Mouse (Mus musculus): ENCODE measurements around the gene Pbp2.

Pbp2 gene

DNA sequence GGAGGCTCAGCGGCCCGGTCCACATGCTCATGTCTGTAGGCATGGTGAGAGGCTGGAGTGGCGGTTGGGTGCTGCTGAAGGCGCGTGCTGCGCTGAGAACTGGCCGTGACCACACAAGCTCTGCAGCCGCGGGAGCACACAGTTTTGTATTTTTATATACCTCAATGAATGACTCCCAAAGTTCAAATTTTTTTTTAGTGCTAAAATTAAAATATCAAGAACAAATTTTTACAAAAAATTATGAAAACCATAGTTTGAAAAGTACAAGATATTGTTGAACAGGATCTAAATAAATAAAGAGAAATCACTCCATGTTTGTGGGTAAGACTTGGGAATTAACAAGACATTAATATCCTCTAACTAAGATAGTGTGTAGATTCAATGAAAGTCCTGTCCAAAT lies at the start of gene Pbp2:
Gene Pbp2 (minus strand): TSS at position 101 of the 400 bp plus-strand sequence.
- no peak for DNase-seq (ENCODE audit: low spot score)

DNA sequence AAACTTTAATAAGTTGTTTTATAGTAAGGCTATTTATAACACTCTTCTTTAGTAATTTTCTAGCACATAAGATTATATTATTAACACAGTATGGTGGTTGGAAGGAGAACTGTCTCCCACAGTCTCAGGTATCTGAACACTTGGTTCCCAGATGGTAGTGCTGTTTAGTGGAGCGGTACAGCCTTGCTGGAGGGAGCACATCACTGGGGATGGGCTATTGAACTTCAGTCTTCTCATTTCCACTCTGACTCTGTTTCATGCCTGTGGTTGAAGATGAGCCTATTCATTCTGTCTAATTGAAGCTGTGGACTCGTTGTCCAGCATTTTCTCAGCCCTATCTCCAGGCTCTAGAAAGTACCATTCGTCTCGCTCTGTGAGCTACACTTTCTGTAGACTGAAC lies 44.7 kb upstream of the Pbp2 start:
- no peak for DNase-seq (ENCODE audit: low spot score)

DNA sequence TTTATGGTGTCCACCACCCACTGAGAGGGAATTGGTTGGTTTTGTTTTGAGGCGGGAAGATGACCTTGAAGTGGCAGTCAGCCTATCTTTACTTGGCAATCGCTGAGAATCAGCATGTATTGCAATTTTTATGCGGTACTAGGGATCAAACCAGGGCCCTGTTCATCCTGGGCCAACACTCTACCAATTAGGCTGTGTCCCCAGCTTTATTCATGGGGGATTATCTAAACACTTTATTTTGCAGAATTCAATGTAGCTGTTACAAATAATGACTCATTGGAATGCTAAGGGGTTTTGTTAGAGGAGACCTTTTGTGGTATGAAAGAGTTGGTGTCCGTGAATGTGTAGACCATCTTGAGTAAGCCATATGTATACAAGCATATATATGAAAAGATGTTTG lies 42.3 kb upstream of the Pbp2 start:
- no peak for DNase-seq (ENCODE audit: low spot score)

DNA sequence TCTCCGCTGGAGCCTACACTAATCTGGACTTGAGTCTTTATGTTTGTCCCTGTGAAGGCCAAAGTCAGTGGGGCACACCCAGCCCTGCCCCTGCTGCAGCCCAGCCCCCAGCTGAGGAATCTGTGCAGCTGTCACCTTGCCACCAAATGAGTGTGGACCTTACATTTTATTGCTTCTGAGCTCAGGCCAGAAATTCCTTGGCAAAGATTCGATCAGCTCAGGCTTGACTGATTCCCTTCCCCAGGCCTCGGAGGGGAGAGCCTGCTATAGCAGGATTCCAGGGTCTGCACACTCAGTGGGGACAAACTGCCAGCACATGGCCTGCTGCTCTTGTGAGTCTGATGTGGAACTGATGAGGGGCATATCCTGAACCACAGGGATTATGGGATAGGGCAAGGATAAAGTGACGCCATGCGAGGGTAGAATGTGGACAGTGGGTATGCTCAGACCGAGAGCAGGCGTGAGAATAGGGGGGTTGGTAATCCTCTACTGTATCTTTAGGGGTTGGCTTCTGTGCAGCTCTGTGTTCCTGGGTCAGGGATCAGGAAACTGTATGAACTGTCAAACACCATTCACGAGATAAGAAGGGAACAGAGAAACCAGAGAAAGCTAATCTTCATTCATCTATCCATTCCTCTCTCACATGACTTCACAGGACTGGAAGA lies 41.6 kb upstream of the Pbp2 start:
- DNase-seq (ENCODE audit: low spot score): no peak

DNA sequence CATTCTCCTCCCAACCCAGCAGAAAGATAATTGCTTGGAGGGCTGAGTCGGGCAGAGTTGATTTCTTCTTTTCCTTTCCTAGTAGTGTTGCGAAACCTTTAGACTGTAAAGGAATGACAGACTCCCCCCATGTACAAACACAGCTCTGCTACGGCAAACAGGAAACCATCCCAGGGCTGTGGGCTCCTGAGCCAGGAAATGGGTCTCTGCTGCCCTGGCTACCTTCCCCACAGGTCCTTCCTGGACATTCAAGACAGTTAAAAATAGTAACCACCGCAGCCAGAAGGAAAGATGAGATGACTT lies 30.8 kb upstream of the Pbp2 start:
- no peak for DNase-seq (ENCODE audit: low spot score)

DNA sequence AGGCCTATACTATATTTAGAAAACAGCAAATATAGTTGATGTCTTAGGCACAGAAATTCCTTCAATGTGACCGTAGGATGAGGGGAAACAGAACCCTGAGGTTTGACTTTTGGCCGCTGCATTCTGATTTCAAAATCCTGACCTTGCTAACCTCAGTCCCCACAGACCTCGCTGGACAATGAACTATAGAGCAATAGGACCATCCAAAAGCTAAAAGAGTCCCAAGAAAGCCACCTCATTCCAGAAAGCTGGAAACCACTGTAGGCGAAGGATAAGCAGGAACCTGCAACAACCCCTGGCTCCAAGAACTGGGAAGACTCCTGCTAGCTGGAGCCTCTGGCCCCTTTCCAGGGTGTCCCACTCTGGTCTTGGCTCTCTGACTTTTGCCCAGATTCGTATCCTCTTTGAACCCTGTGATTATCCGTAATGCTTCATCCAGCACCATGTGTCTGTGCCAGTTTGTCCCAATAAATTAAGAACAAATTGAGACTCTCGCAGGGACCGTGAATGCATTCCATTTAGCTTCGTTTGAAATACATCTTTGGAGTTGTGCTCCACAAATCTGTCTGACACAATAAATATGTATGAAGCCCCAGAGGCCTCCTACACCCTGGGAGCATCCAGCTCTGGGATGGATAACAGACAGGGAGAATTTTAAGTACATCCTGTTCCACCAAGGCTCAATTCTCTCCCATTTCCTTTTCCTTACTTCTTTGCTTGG lies 30.3 kb upstream of the Pbp2 start:
- no peak for DNase-seq (ENCODE audit: low spot score)

DNA sequence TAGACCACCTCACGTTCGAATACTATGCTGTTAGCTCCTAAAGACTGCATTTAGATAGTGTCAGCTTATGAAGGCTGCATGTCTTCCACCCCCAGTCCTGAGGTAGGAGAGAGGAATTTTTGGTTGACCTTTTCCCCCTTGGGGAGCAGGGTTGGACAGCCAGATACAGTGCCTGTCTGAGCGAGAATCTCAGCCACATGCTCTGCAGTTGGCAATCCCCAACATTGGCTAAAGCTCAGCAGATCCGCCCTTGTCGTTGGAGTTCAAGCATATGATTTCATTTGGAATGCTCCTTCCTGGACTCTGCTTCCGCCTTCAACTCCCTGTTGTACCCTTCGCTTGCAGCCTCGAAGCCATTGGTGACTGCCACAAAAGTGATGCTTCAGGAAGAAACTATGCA lies 26.2 kb upstream of the Pbp2 start:
- no peak for DNase-seq (ENCODE audit: low spot score)

GRCm38 (mm10) chr6:135333994-135334651 lies 23.9 kb upstream of the Pbp2 start:
- no peak for DNase-seq (ENCODE audit: low spot score)

DNA sequence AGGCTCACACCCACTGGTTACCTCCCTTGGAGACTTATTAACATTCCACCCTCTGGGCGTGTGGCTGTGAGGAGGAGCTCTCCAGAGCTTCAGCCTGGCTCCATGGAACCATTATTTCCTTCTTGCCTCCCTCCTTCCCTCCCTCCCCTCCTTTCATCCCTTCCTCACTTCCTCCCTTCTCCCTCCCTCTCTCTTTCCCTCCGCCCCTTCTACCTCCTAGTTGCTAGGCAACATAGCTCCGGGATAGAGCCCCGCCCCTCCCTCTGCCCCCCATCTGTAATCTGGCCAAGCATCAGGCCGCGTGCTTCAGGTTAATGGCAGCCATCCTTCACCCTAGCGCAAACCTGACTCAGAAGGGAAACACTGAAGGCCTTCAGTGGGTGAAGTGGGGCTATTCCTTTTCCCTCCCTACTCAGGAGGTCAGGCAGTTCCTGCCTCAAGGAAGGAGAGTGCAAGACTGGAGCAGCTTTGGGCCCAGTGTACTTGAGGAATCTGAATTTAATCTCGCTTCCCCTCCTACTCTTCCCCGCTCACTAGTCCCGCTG lies 22.6 kb upstream of the Pbp2 start:
- no peak for DNase-seq (ENCODE audit: low spot score)

GRCm38 (mm10) chr6:135331916-135332315 lies 21.7 kb upstream of the Pbp2 start:
- DNase-seq (ENCODE audit: low spot score): no peak

DNA sequence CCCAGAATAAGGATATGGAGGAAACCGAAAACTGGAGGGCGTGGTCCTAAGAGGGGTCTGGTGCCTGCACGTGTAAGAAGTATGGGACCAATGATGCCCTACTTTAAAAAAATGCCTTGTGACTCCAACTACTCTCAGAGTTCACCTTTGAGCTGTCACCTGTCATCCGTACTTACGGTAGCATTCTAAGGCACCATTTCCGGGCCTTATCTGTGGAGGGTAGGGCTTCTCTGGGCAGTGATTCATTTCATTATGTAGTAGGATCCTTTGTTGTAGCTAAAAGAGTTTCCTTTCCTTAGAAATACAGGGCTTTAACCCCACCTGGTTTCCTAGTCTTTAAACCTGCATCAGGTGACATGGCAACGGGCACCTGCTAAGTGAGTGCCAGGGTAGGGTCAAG lies 16.6 kb upstream of the Pbp2 start:
- DNase-seq (ENCODE audit: low spot score): no peak

GRCm38 (mm10) chr6:135324686-135325300 lies 14.6 kb upstream of the Pbp2 start:
- DNase-seq (ENCODE audit: low spot score): no peak

DNA sequence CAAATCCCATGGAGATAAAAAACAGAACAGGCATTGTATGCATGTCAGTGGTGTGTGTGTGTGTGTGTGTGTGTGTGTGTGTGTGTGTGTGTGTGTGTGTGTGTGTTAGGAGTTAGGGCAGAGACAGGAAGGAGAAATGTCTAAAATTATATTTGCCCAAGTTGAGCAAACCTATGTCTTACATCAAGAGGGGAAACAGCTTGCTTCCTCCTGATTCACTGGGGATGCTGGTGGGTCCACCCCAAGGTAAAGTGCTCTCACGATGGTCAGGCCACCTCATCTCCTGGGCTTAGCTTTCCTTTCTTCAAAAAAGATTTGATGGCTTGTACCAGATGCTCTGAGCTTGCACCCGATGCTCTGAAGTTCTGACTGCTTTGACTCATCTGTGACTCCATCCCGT lies 13.9 kb upstream of the Pbp2 start:
- no peak for DNase-seq (ENCODE audit: low spot score)

GRCm38 (mm10) chr6:135323311-135323982 lies 13.2 kb upstream of the Pbp2 start:
- DNase-seq (ENCODE audit: low spot score): no peak

DNA sequence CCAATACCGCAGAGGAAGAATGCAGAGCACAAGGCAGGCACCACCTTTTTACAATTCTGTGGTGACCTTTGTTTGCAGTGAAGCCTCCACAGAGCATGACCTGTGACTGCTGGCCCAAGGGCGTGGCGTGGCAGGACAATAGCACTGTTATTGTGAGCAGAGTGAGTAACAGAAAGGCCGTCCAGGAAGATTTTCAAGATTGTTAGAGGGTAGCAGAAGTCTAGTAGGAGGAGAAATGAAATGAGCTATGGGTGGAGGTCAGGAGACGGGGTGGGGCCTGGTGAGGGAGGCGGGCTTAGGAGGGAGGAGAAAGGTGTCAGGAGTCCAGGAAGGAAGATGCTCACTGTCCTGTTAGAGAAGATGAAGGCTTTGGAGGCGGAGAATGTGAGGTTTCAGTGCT lies 12.5 kb upstream of the Pbp2 start:
- no peak for DNase-seq (ENCODE audit: low spot score)

DNA sequence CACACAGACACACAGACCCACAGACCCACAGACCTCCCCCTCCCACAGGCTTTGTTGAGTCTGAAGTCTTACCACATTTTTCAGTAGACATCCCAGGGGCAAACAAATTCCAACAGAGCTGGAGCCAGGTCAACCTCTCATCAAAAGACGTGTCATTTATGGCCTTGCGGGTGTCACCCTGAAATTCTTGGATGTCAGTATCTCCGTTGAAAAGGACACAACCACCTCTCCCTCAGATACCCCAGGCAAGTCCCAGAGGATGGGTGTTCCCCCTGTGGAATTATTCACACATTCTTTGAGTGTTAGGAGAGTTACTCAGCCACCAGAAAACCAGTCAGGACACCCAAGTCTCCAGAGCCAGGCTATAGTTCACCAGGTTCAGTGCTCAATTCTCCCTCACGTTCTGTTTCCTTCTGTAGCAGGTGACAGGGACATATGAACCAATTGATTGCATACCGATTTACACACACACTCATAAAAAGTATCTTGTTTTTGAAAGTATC lies 9.3 kb upstream of the Pbp2 start:
- no peak for DNase-seq (ENCODE audit: low spot score)

DNA sequence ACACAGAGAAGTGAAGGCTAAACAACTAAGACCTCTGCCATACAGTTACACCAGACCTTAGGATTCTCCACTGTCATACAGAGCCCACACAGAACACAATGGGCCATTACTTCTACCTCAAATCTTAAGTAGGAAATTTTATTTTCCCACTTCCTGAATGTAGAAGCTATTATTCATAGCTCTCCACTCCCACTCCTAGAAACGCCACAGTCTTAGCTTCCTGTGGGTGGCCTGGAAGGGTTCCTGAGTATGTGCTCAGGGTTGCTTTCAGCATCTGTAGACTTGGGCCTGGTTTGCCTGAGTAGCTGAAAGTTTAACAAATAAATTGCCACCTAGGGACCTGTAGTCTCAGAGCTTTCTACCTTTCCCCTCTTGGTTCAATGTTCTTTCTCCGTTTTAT lies 5.9 kb upstream of the Pbp2 start:
- DNase-seq (ENCODE audit: low spot score): no peak

- DNase-seq (ENCODE audit: low spot score): no peak
Observed at GRCm38 (mm10) chr6:135313981-135314380, 3.8 kb upstream of the Pbp2 start.

DNA sequence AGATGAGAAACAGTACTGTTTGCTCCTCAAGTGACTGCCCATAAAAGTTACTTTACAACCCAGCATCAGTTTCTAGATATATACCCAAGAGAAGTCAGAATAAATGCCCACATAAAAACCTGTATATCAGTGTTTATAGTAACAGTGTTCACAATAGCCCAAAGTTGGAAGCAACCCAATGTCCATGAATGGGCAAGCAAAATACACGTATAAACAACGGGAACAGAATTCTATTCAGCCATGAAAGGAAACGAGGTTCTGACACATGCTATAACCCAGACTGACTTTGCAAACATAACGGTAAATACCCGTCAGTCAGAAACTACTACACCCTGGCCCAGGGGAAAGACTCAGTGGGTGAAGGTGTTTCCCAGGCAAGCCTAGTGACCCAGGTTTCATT lies 1.8 kb upstream of the Pbp2 start:
- DNase-seq (ENCODE audit: low spot score): no peak

GRCm38 (mm10) chr6:135304576-135305260 lies 5.5 kb downstream of the Pbp2 start:
- DNase-seq (ENCODE audit: low spot score): no peak

- no peak for DNase-seq (ENCODE audit: low spot score)
Observed at GRCm38 (mm10) chr6:135302421-135303125, 7.6 kb downstream of the Pbp2 start.
